Mouse (Mus musculus): ENCODE results near the gene Kcnip1. TPM values are rescaled to one million over a fixed set of nuclear protein-coding genes. Genes with fewer than 3 reads are reported as not detected.

The Kcnip1 gene
- polyA plus RNA-seq, 1 experiment from 2014 or later, result 1.8 TPM

GRCm38 (mm10) chr11:33824739-33825138 is 168.2 kb downstream of the Kcnip1 start:
- WGBS, result 62% methylated on average over 6 of the region's 6 CpGs
- H3K4me1 ChIP-seq, result 0 out of 2 replicates have a peak, but pooled peaks cover 5% of the 10 kb centered on the region
- no peak overlapping the region for H3K27ac ChIP-seq
- no peak for DNase-seq (ENCODE audit: low spot score)
- no peaks in the 10 kb centered on the region for H3K36me3 ChIP-seq
- H3K9me3 ChIP-seq, result no peaks in the 10 kb centered on the region
- H3K4me3 ChIP-seq, result no peak overlapping the region
- 0 out of 2 replicates have a peak, but pooled peaks cover 8% of the 10 kb centered on the region for H3K27me3 ChIP-seq (ENCODE audit: insufficient read depth, poor library complexity, severe bottlenecking)

- Histone ChIP-seq H3K27ac (no peak overlapping the region), H3K4me1 (peaks cover 4% of the 10 kb centered on the region; the same call in 1 of the 2 replicates), H3K9me3 (no peaks in the 10 kb centered on the region), H3K27me3 (ENCODE audit: insufficient read depth, poor library complexity, severe bottlenecking) (0 out of 2 replicates have a peak, but pooled peaks cover 14% of the 10 kb centered on the region), H3K36me3 (no peaks in the 10 kb centered on the region), H3K4me3 (no peak overlapping the region)
- WGBS, result 80% methylated on average over 5 of the region's 5 CpGs
- DNase-seq (ENCODE audit: low spot score), result no peak
These were observed 171.6 kb downstream of the Kcnip1 start for GRCm38 (mm10) chr11:33821331-33821730.

GRCm38 (mm10) chr11:33820876-33821275 is 172.1 kb downstream of the Kcnip1 start:
- no peaks in the 10 kb centered on the region for H3K36me3 ChIP-seq
- WGBS, result 77% methylated on average over 7 of the region's 7 CpGs
- H3K27ac ChIP-seq, result no peak overlapping the region
- peaks cover 4% of the 10 kb centered on the region; the same call in 1 of the 2 replicates for H3K4me1 ChIP-seq
- DNase-seq (ENCODE audit: low spot score), result no peak
- H3K27me3 ChIP-seq (ENCODE audit: insufficient read depth, poor library complexity, severe bottlenecking), result 0 out of 2 replicates have a peak, but pooled peaks cover 14% of the 10 kb centered on the region
- H3K9me3 ChIP-seq, result no peaks in the 10 kb centered on the region
- H3K4me3 ChIP-seq, result no peak overlapping the region

- Histone ChIP-seq H3K36me3 (no peaks in the 10 kb centered on the region), H3K27me3 (ENCODE audit: insufficient read depth, poor library complexity, severe bottlenecking) (0 out of 2 replicates have a peak, but pooled peaks cover 14% of the 10 kb centered on the region), H3K4me3 (no peak overlapping the region), H3K4me1 (peaks cover 4% of the 10 kb centered on the region; the same call in 1 of the 2 replicates), H3K27ac (no peak overlapping the region), H3K9me3 (no peaks in the 10 kb centered on the region)
- no peak for DNase-seq (ENCODE audit: low spot score)
- 40% methylated on average over 5 of the region's 5 CpGs for WGBS
These were observed 174.0 kb downstream of the Kcnip1 start for GRCm38 (mm10) chr11:33818861-33819503.

GRCm38 (mm10) chr11:33816020-33816419 is 176.9 kb downstream of the Kcnip1 start:
- H3K4me3 ChIP-seq, result no peak overlapping the region
- no peaks in the 10 kb centered on the region for H3K36me3 ChIP-seq
- H3K9me3 ChIP-seq, result no peaks in the 10 kb centered on the region
- no peak overlapping the region for H3K27ac ChIP-seq
- 0 out of 2 replicates have a peak, but pooled peaks cover 8% of the 10 kb centered on the region for H3K27me3 ChIP-seq (ENCODE audit: insufficient read depth, poor library complexity, severe bottlenecking)
- peaks cover 4% of the 10 kb centered on the region; the same call in 1 of the 2 replicates for H3K4me1 ChIP-seq
- DNase-seq (ENCODE audit: low spot score), result no peak
- WGBS, result 46% methylated on average over 3 of the region's 3 CpGs

GRCm38 (mm10) chr11:33810105-33810504 is 182.8 kb downstream of the Kcnip1 start:
- H3K4me3 ChIP-seq, result no peak overlapping the region
- H3K27me3 ChIP-seq (ENCODE audit: insufficient read depth, poor library complexity, severe bottlenecking), result no peaks in the 10 kb centered on the region; the same call in 1 of the 2 replicates
- H3K4me1 ChIP-seq, result peaks cover 4% of the 10 kb centered on the region
- DNase-seq (ENCODE audit: low spot score), result no peak
- H3K27ac ChIP-seq, result no peak overlapping the region
- no peaks in the 10 kb centered on the region for H3K36me3 ChIP-seq
- no peaks in the 10 kb centered on the region for H3K9me3 ChIP-seq
- 42% methylated on average over 7 of the region's 7 CpGs for WGBS

GRCm38 (mm10) chr11:33803093-33803492 is 189.9 kb downstream of the Kcnip1 start:
- Histone ChIP-seq H3K27ac (no peak overlapping the region), H3K36me3 (no peaks in the 10 kb centered on the region), H3K4me3 (no peak overlapping the region), H3K27me3 (ENCODE audit: insufficient read depth, poor library complexity, severe bottlenecking) (no peaks in the 10 kb centered on the region), H3K4me1 (no peaks in the 10 kb centered on the region; the same call in 1 of the 2 replicates), H3K9me3 (no peaks in the 10 kb centered on the region)
- DNase-seq (ENCODE audit: low spot score), result no peak
- 76% methylated on average over 2 of the region's 2 CpGs for WGBS

- DNase-seq (ENCODE audit: low spot score), result no peak
- no peaks in the 10 kb centered on the region for H3K36me3 ChIP-seq
- H3K9me3 ChIP-seq, result no peaks in the 10 kb centered on the region
- no peak overlapping the region for H3K4me3 ChIP-seq
- WGBS, result 68% methylated on average over 10 of the region's 10 CpGs
- H3K27me3 ChIP-seq (ENCODE audit: insufficient read depth, poor library complexity, severe bottlenecking), result no peaks in the 10 kb centered on the region
- H3K27ac ChIP-seq, result no peak overlapping the region
- H3K4me1 ChIP-seq, result no peaks in the 10 kb centered on the region; the same call in 1 of the 2 replicates
These were observed 192.4 kb downstream of the Kcnip1 start for GRCm38 (mm10) chr11:33800436-33801088.

- Histone ChIP-seq H3K36me3 (no peaks in the 10 kb centered on the region), H3K4me1 (no peaks in the 10 kb centered on the region; the same call in 1 of the 2 replicates), H3K27ac (no peak overlapping the region), H3K27me3 (ENCODE audit: insufficient read depth, poor library complexity, severe bottlenecking) (no peaks in the 10 kb centered on the region), H3K4me3 (no peak overlapping the region), H3K9me3 (no peaks in the 10 kb centered on the region)
- 44% methylated on average over 1 of the region's 1 CpGs for WGBS
- DNase-seq (ENCODE audit: low spot score), result no peak
These were observed 193.0 kb downstream of the Kcnip1 start for GRCm38 (mm10) chr11:33799933-33800332.

- Histone ChIP-seq H3K36me3 (no peaks in the 10 kb centered on the region), H3K4me3 (no peak overlapping the region), H3K27ac (no peak overlapping the region), H3K9me3 (no peaks in the 10 kb centered on the region), H3K4me1 (no peaks in the 10 kb centered on the region; the same call in 1 of the 2 replicates), H3K27me3 (ENCODE audit: insufficient read depth, poor library complexity, severe bottlenecking) (no peaks in the 10 kb centered on the region)
- 57% methylated on average over 12 of the region's 12 CpGs for WGBS
- DNase-seq (ENCODE audit: low spot score), result no peak
These were observed 194.8 kb downstream of the Kcnip1 start for GRCm38 (mm10) chr11:33798094-33798648.

- H3K4me1 ChIP-seq, result no peaks in the 10 kb centered on the region
- H3K36me3 ChIP-seq, result no peaks in the 10 kb centered on the region
- no peak overlapping the region for H3K4me3 ChIP-seq
- 26% methylated on average over 5 of the region's 5 CpGs for WGBS
- H3K9me3 ChIP-seq, result no peaks in the 10 kb centered on the region
- H3K27me3 ChIP-seq (ENCODE audit: insufficient read depth, poor library complexity, severe bottlenecking), result 0 out of 2 replicates have a peak, but pooled peaks cover 10% of the 10 kb centered on the region
- DNase-seq (ENCODE audit: low spot score), result no peak
- no peak overlapping the region for H3K27ac ChIP-seq
These were observed 205.6 kb downstream of the Kcnip1 start for GRCm38 (mm10) chr11:33787362-33787761.

GRCm38 (mm10) chr11:33786572-33786971 is 206.4 kb downstream of the Kcnip1 start:
- H3K27me3 ChIP-seq (ENCODE audit: insufficient read depth, poor library complexity, severe bottlenecking), result 0 out of 2 replicates have a peak, but pooled peaks cover 10% of the 10 kb centered on the region
- H3K27ac ChIP-seq, result no peak overlapping the region
- no peak for DNase-seq (ENCODE audit: low spot score)
- no peaks in the 10 kb centered on the region for H3K4me1 ChIP-seq
- H3K4me3 ChIP-seq, result no peak overlapping the region
- no peaks in the 10 kb centered on the region for H3K9me3 ChIP-seq
- 75% methylated on average over 4 of the region's 4 CpGs for WGBS
- H3K36me3 ChIP-seq, result no peaks in the 10 kb centered on the region

- 38% methylated on average over 10 of the region's 10 CpGs for WGBS
- DNase-seq (ENCODE audit: low spot score), result no peak
- H3K36me3 ChIP-seq, result no peaks in the 10 kb centered on the region
- H3K4me3 ChIP-seq, result no peak overlapping the region
- H3K27ac ChIP-seq, result no peak overlapping the region
- H3K9me3 ChIP-seq, result no peaks in the 10 kb centered on the region
- H3K27me3 ChIP-seq (ENCODE audit: insufficient read depth, poor library complexity, severe bottlenecking), result peaks cover 16% of the 10 kb centered on the region
- no peaks in the 10 kb centered on the region for H3K4me1 ChIP-seq
These were observed 211.4 kb downstream of the Kcnip1 start for GRCm38 (mm10) chr11:33781561-33781971.
